Mouse (Mus musculus) lung, adult 2 months (tissue): ENCODE results near the gene Ntn4.

Source experiments
- CTCF ChIP-seq: fragments of 200-500 bp; IDR thresholded peaks from 2 replicates; pipeline ENCODE4 v1.5.1; 2011; ENCODE audit warnings: mild to moderate bottlenecking, low read length, control low read depth; ENCODE audit not compliant: insufficient read depth
- POLR2A ChIP-seq: fragments of 200-500 bp; IDR thresholded peaks from 2 replicates; pipeline ENCODE4 v1.6.1; 2011; ENCODE audit warnings: low read depth, mild to moderate bottlenecking, control low read depth, low read length, borderline replicate concordance; ENCODE audit errors: extremely low read depth

- TF ChIP-seq CTCF = no peak
- TF ChIP-seq POLR2A = no peak
These were observed 42.7 kb downstream of the Ntn4 start for GRCm38 (mm10) chr10:93683185-93683584.
